Mouse (Mus musculus) hindbrain, embryonic 16.5 days (tissue): ENCODE measurements around the gene Platr17. TPM values are rescaled to one million over a fixed set of nuclear protein-coding genes. Genes with fewer than 3 reads are reported as not detected.

Experiments
- ATAC-seq: fragments of 200-750 bp; cut with Nextera tagmentation; 2 replicates; pipeline ENCODE4 v1.8.0; 2017; ENCODE audit warnings: moderate TSS enrichment, moderate library complexity
- H3K27ac ChIP-seq: fragments of 300-500 bp; sonication (generic); 2 replicates; pipeline ENCODE4 v1.5.1; 2014; ENCODE audit warnings: low read depth, mild to moderate bottlenecking, control low read depth, low read length, moderate library complexity
- H3K27me3 ChIP-seq: fragments of 300-500 bp; sonication (generic); replicated peaks from 2 replicates; pipeline ENCODE4 v1.6.1; 2014; ENCODE audit warnings: low read length; ENCODE audit not compliant: control insufficient read depth, insufficient read depth
- H3K36me3 ChIP-seq: fragments of 300-500 bp; sonication (generic); 2 replicates; pipeline ENCODE4 v1.6.1; 2014; ENCODE audit warnings: mild to moderate bottlenecking, low read length, moderate library complexity, mixed read lengths; ENCODE audit not compliant: control insufficient read depth, insufficient read depth
- H3K4me1 ChIP-seq: fragments of 300-500 bp; sonication (generic); 2 replicates; pipeline ENCODE4 v1.6.1; 2014; ENCODE audit warnings: low read depth, low read length; ENCODE audit not compliant: control insufficient read depth, insufficient read depth
- H3K4me2 ChIP-seq: fragments of 300-500 bp; sonication (generic); 2 replicates; pipeline ENCODE4 v1.6.1; 2014; ENCODE audit warnings: mild to moderate bottlenecking, low read length, control low read depth, moderate library complexity
- H3K4me3 ChIP-seq: fragments of 300-500 bp; sonication (generic); 2 replicates; pipeline ENCODE4 v1.5.1; 2014; ENCODE audit warnings: mild to moderate bottlenecking, low read length, control low read depth, moderate library complexity
- H3K9ac ChIP-seq: fragments of 300-500 bp; sonication (generic); 2 replicates; pipeline ENCODE4 v1.6.1; 2014; ENCODE audit warnings: low read depth, mild to moderate bottlenecking, control low read depth, low read length, moderate library complexity
- H3K9me3 ChIP-seq: fragments of 300-500 bp; sonication (generic); 2 replicates; pipeline ENCODE4 v1.6.1; 2014; ENCODE audit warnings: mild to moderate bottlenecking, low read length, moderate library complexity; ENCODE audit not compliant: control insufficient read depth
- WGBS: fragments of 180-500 bp; shearing (Covaris S2); extraction: QIAGEN DNeasy Blood & Tissue Kit; methylation state at CpG from one replicate; pipeline ENCODE4 v1.1.7; 2014; 5-methylcytosine and 5-hydroxymethylcytosine counted together
- microRNA-seq: library from miRNA; unstranded; fragments of <30 nt; microRNA quantifications from one replicate; pipeline ENCODE4, GENCODE M21; 2017
- polyA plus RNA-seq: library from polyadenylated mRNA; unstranded; fragments of >200 nt; fragmentation: Nextera tagmentation; extraction: Ambion mirVana; gene quantifications from 2 replicates; pipeline ENCODE4 v1.2.1, GENCODE M21; 2015

The Platr17 gene
- polyA plus RNA-seq, 1 experiment from 2014 or later, result 0.46 TPM

- Histone ChIP-seq H3K4me2 (no peak overlapping the region), H3K4me3 (no peak overlapping the region), H3K27me3 (no peaks in the 10 kb centered on the region), H3K36me3 (peaks cover 11% of the 10 kb centered on the region), H3K9ac (no peak overlapping the region), H3K27ac (no peak overlapping the region), H3K4me1 (peaks cover 59% of the 10 kb centered on the region), H3K9me3 (no peaks in the 10 kb centered on the region)
- 89% methylated on average over 3 of the region's 3 CpGs for WGBS
- ATAC-seq, result no peak
Observed at GRCm38 (mm10) chr17:33953310-33953709, 48.4 kb downstream of the Platr17 start.

GRCm38 (mm10) chr17:33953961-33954565 lies 49.1 kb downstream of the Platr17 start:
- 35% methylated on average over 5 of the region's 5 CpGs for WGBS
- no peaks in the 10 kb centered on the region for H3K27me3 ChIP-seq
- peaks cover 59% of the 10 kb centered on the region for H3K4me1 ChIP-seq
- H3K4me3 ChIP-seq, result peak overlapping the region; percentile 79
- peaks cover 9% of the 10 kb centered on the region for H3K36me3 ChIP-seq
- peak overlapping the region; percentile 88 for H3K4me2 ChIP-seq
- no peak overlapping the region for H3K27ac ChIP-seq
- no peaks in the 10 kb centered on the region for H3K9me3 ChIP-seq
- no peak for ATAC-seq
- peak overlapping the region; percentile 86 for H3K9ac ChIP-seq

GRCm38 (mm10) chr17:33954646-33955554 lies 50.0 kb downstream of the Platr17 start:
- peaks cover 16% of the 10 kb centered on the region for H3K36me3 ChIP-seq
- peaks cover 50% of the 10 kb centered on the region for H3K4me1 ChIP-seq
- H3K27ac ChIP-seq, result peak overlapping the region; percentile 82
- H3K9ac ChIP-seq, result peak overlapping the region; percentile 86
- H3K4me2 ChIP-seq, result peak overlapping the region; percentile 88
- no peak; the same call in 1 of the 2 replicates for ATAC-seq
- under 1% methylated on average over 33 of the region's 33 CpGs for WGBS
- H3K9me3 ChIP-seq, result no peaks in the 10 kb centered on the region
- no peaks in the 10 kb centered on the region for H3K27me3 ChIP-seq
- peak overlapping the region; percentile 79 for H3K4me3 ChIP-seq

DNA sequence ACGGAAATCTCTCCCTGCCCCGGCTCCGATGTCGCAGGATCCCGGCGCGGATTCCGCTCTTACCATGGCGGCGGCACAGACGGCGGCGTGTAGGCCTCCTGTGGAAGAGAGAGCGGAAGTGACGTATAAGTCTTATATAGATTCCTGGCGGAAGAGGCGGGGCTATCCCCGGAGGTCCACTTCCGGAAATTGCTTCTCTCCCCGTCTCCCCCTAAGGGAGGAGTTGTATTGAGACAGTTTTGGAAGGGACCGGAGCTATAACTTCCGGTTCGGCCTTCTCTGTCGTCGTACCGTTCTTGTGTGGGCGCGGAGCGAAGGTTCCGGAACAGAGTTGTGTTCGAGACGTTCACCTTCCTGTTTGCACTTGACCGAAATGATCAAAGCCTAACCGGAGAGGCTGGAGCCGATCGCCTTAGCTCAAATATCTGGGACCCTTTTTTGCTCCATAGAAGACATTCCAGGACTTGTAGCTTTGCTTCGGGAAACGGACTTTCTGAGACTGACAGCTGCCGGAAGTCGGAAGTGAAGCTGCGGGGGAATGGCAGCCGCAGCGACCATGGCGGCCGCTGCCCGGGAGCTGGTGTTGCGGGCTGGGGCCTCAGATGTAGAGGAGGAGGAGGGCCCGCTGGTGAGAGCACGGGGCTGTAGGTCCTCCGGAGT lies 50.8 kb downstream of the Platr17 start, which contains the start of the genes Vps52 and Rps18:
TSS of gene Vps52 (plus strand) at position 258 of the 660 bp plus-strand sequence.
TSS of gene Rps18 (minus strand) at position 447 of the 660 bp plus-strand sequence.
- Histone ChIP-seq H3K4me1 (peaks cover 43% of the 10 kb centered on the region), H3K27ac (peak within 1 kb of the TSS; percentile 93), H3K27me3 (no peaks in the 10 kb centered on the region), H3K9ac (peak within 1 kb of the TSS; percentile 86), H3K4me2 (peak within 1 kb of the TSS; percentile 88), H3K4me3 (peak within 1 kb of the TSS; percentile 79), H3K9me3 (no peaks in the 10 kb centered on the region), H3K36me3 (peaks cover 18% of the 10 kb centered on the region)
- under 1% methylated on average over 50 of the region's 50 CpGs for WGBS
- ATAC-seq, result peak; percentile 86

Small RNA genes lying within 50 kb of the gene (microRNA-seq; reads per million reads assigned to microRNA genes)
- not detected for gene Gm27740

Other genes with a start within 250 kb of the Platr17 start
- 161 and 194 TPM in 2 replicates for gene Hnrnpm, start 218.3 kb upstream of the Platr17 start, polyA plus RNA-seq
- 82.2 and 84.1 TPM in 2 replicates for gene March2, start 186.5 kb upstream of the Platr17 start, polyA plus RNA-seq
- 481 and 517 TPM in 2 replicates for gene Rab11b, start 144.6 kb upstream of the Platr17 start, polyA plus RNA-seq
- 26.6 and 29.0 TPM in 2 replicates for gene Angptl4, start 123.3 kb upstream of the Platr17 start, polyA plus RNA-seq
- 45.8 and 46.6 TPM in 2 replicates for gene Kank3, start 94.6 kb upstream of the Platr17 start, polyA plus RNA-seq
- 392 and 410 TPM in 2 replicates for gene Rps28, start 80.6 kb upstream of the Platr17 start, polyA plus RNA-seq
- 464 and 517 TPM in 2 replicates for gene Ndufa7, start 80.6 kb upstream of the Platr17 start, polyA plus RNA-seq
- gene Cd320, start 62.0 kb upstream of the Platr17 start, polyA plus RNA-seq, result 55.7 and 59.8 TPM in 2 replicates
- gene Gm7029, start 31.3 kb upstream of the Platr17 start, polyA plus RNA-seq, result not detected in 2 replicates
- 2.5 and 2.6 TPM in 2 replicates for gene Kifc1, start 14.5 kb upstream of the Platr17 start, polyA plus RNA-seq
- 52.0 and 53.7 TPM in 2 replicates for gene Daxx, start 4.3 kb downstream of the Platr17 start, polyA plus RNA-seq
- 29.2 and 32.6 TPM in 2 replicates for gene Tapbp, start 10.8 kb downstream of the Platr17 start, polyA plus RNA-seq
- 16.2 and 17.2 TPM in 2 replicates for gene Zbtb22, start 10.8 kb downstream of the Platr17 start, polyA plus RNA-seq
- gene Rgl2, start 24.4 kb downstream of the Platr17 start, polyA plus RNA-seq, result 52.7 and 58.8 TPM in 2 replicates
- 183 and 189 TPM in 2 replicates for gene Pfdn6, start 35.2 kb downstream of the Platr17 start, polyA plus RNA-seq
- gene Wdr46, start 35.5 kb downstream of the Platr17 start, polyA plus RNA-seq, result 20.7 and 23.5 TPM in 2 replicates
- 13.3 and 16.1 TPM in 2 replicates for gene B3galt4, start 46.4 kb downstream of the Platr17 start, polyA plus RNA-seq
- 75.4 and 80.7 TPM in 2 replicates for gene Vps52, start 50.7 kb downstream of the Platr17 start, polyA plus RNA-seq
- gene Rps18, start 50.9 kb downstream of the Platr17 start, polyA plus RNA-seq, result 695 and 697 TPM in 2 replicates
- gene H2-K1, start 95.2 kb downstream of the Platr17 start, polyA plus RNA-seq, result 16.6 and 18.8 TPM in 2 replicates
- gene Ring1, start 119.5 kb downstream of the Platr17 start, polyA plus RNA-seq, result 17.3 and 18.5 TPM in 2 replicates
- gene H2-Ke6, start 122.9 kb downstream of the Platr17 start, polyA plus RNA-seq, result 69.5 and 74.1 TPM in 2 replicates
- 180 and 186 TPM in 2 replicates for gene Slc39a7, start 126.5 kb downstream of the Platr17 start, polyA plus RNA-seq
- 53.3 and 54.1 TPM in 2 replicates for gene Rxrb, start 126.7 kb downstream of the Platr17 start, polyA plus RNA-seq
- gene Col11a2, start 134.3 kb downstream of the Platr17 start, polyA plus RNA-seq, result 4.7 and 6.7 TPM in 2 replicates
- 0.14 TPM in 1 of 2 replicates, not detected in the other for gene H2-Oa, start 187.2 kb downstream of the Platr17 start, polyA plus RNA-seq
- gene H2-DMa, start 214.4 kb downstream of the Platr17 start, polyA plus RNA-seq, result 20.5 and 20.9 TPM in 2 replicates
- 98.5 and 123 TPM in 2 replicates for gene Brd2, start 217.5 kb downstream of the Platr17 start, polyA plus RNA-seq
- 0.25 and 0.28 TPM in 2 replicates for gene H2-DMb2, start 238.2 kb downstream of the Platr17 start, polyA plus RNA-seq
- 0.68 and 1.5 TPM in 2 replicates for gene H2-DMb1, start 247.9 kb downstream of the Platr17 start, polyA plus RNA-seq